Mouse (Mus musculus) brain, adult 2 months (tissue): Measurements from ENCODE around the gene Apbb1.

Experiments used
- DNase-seq: peaks from one replicate; pipeline ENCODE4 v3.0.0; 2011; ENCODE audit warnings: low read depth, low spot score

Apbb1 gene

DNA sequence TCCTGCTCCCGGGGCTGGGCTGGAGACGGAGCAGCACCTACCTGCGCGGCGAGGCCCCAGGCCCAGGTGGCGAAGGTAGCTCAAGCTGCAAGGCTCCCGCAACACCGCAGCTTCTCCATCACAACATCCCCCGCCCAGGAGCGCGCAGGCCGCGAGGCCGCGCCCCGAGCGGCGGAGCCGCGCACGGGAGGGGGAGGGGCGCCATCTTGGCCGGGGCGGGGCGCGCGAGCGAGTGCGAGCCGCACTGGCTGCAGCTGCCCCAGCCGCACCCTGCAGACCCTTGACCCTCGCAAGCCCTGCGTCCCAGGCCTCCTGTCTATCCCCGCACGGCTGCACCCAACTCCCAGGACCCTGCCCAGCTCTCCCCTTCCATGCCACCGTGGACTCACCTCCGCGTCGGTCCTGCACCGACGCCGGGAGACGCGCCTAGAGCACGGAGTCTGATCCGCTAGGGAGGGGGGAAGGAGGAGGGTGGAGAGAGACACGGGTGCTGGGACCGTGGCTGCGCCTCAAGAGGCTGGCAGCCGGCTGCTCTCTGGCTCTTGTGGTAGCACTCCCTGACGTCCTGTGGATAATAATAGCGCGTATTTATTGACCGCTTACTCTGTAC is at the start of gene Apbb1:
Gene Apbb1 (minus strand): TSS at position 560 of the 610 bp plus-strand sequence.
- DNase-seq: peak; percentile 96

DNA sequence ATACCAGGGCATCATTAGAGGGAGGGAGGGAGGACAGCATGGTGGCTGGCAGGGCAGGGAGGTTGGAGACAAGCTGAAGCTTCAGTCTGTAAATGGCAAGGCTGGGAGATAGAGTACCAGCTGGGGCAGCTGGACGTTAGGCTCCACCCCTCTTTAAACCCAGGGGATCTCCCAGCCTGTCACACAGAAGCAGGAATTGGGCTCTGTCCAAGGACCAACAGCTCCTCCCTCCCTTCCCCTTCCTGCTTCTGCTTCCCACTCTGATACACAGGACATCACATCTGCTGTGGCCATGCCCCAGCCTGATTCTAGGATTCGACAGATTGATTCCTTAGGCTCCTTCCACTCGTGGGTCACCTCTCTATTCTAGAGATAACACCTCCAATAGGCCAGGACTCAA is 47.2 kb upstream of the Apbb1 start:
- peak; percentile 94 for DNase-seq

DNA sequence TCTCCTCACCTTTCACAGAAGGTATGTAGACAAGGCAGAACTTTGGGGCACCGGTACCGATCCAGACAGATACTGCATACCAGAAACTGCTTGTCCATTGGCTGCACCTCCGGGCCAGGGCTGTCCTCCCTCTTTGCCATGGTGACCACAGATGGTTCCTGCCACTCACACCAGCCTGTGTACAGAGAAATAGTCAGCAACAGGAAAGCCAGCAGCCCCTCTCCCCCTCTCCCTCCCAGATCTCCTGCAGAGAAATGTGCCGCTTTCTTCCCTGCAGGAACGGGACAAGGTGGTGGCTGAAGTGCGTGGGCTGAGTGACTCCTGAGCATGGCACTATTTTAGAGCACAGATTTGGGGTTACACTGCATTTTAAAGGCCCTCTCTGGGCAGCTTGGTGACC is 43.9 kb upstream of the Apbb1 start:
- DNase-seq: peak; percentile 92

DNA sequence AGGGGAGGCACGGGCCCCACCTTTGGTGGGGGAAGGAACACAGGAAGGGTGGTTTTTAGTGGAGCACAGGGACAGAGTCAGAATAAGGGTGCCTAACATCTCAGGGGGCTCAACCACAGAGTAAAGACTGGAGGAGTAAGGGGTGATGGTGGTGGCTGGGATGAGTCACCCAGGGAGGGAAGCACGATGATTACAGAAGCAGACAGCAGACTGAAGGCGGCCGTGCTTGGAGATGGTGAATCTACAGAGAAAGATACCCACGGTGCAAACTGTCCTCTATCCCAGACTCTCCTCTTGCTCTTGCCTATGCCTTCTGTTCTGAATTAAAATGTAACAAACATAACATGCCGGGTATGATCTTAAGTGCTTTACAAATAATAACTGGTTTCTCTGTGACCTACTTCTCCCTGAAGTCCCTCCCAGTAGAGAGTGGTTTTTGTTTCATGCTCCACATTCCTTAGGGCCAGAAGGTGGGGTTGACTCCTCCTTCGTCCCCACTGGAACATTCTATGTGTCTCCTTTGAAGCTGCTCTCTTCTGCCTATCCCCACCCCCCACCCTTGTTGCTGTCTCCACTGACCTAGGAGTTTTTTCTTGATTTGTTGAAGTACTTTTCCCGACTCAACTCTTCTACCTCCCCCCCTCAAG is 40.3 kb upstream of the Apbb1 start:
- peak; percentile 65 for DNase-seq

DNA sequence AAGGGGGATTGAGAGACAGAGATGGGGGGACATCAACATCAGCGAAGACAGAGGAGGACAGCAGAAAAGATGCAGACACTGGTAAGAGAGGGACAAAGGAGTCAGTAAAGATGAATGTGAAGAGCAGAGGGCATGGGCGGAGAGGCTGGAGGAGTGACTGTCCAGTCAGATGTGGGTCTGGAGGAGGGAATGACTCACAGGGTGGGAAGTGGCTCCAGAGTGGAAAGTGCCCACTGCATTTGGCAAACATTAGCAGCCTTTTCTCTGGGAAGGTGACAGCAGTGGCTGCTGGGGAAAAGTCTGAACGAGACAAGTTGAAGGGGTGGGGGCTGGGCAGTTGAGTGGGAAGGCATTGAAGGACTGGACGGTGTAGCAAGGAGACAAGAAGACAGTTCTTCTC is 39.6 kb upstream of the Apbb1 start:
- peak; percentile 70 for DNase-seq

DNA sequence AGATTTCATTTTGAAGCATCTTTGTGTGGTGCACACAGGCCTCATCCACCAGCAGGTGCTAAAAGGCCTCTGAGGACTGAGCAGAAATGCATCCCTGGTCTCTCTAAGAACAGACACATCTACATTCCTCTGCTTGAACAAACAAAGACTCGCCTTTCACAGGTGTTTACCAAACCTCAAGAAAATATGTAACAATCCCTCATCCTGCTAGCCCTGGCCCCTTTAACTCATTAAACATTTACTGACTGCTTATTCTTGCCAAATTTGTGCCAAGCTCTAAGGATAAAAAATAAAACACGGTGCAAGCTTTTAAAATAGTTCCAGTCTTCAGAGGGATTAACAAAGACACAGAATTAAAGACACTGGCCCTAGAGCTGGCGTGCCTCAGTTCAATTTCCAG is 38.2 kb upstream of the Apbb1 start:
- no peak for DNase-seq

DNA sequence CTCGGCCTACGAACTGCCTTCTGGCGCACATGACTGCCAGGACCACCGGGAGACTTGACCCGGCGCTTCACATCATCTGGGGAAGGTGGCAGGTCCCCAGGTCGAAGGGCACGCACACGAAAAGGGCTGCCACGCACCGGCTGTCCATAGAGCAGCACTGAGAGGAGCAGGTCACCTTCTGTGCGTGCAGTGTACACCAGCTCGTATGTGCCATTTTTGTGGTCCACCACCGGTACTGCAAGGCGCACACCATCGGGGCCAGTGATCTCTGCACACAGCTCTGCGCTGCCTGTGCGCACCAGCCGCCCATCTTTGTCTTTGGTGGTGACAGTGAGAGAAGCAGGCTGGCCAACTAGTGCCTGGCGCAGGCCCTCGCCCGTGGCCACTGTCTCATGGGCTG is 36.4 kb upstream of the Apbb1 start:
- DNase-seq: no peak

DNA sequence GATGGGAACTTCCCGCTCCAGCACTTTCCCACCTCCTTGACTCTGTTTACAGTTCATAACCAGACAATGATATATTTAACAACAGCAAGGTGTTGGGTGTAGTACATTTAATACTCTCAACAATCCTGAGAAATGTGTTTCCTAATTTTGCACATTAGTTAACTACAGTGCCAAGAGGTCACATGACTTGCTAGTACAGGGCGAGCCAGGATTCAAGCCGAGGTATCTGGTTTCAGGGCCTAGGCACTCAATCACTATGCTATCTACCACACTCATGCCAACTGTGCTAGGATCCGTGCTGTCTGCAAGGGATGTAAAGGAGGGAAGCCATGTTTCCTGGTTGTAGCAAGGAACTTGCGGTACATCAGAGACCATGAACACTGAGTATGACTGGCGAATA is 35.1 kb upstream of the Apbb1 start:
- no peak for DNase-seq

DNA sequence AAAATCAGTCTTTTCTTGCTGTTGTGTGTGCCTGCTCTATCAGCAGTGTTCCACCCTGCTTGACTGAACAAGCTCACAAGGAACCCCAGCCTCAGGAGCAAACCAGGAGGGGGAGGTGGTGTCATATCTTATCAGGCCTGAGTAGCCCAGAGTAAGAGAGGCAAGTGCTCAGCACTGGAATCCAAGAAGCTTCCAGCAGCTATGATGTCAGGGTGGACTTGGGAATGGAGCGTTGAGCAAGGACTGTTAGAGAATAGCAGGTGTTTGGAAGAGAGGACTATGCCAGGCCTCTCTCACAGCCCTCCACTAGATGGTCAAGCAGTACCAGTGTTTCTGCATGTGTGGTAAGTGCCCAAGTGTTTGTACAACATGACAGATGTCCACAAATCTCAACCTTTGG is 34.3 kb upstream of the Apbb1 start:
- no peak for DNase-seq

DNA sequence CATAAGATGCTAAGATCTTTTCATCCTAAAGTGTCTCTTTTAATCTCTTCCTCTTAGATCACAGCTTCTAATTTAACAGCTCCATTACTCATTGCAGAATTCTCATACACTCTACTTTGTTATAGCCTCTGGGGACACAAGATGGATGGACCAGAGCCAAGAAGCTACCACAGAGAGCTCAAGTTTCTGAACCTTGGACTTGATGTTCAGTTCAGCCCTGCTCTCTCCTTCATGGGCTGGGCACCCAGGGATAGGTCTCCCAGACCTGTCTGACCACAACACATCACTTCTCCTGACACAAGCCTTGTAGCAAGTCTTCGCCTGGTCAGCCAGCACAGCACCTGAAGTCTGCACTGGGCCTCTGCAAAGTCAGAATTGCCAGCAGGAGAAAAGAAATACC is 32.9 kb upstream of the Apbb1 start:
- DNase-seq: no peak

DNA sequence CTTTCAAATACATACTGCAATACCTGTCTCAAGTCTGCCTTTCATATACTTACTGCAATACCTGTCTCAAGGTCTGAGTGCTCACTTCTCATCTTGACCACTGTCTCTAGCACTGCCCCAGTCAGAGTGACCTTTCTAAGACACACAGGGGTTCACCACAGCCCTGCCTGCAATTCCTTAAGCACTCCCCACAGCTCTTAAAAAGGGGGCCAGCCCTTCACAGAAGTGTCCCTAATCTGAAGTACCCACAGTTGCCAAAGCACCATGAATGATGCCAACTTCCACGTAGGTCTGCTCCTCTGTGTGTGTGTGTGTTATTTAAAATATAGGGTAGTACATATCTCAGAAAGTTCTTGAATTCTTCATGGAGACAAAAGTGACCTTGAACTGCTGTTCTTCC is 30.3 kb upstream of the Apbb1 start:
- no peak for DNase-seq

DNA sequence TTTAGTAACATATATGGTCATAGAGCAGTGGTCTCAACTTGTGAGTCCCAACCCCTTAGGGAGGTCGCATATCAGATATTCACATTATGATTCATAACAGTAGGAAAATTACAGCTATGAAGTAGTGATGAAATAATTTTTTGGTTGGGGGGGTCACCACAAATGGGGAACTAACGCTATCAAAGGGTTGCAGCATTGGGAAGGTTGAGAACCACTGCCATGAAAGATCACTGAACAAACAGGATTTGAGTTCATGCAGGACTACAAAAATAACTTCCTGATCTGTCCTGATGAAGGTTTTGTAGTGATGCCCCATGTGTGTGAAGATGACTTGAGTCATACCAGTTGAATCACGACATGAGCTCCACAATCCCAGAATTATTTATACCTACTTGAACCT is 27.0 kb upstream of the Apbb1 start:
- no peak for DNase-seq

DNA sequence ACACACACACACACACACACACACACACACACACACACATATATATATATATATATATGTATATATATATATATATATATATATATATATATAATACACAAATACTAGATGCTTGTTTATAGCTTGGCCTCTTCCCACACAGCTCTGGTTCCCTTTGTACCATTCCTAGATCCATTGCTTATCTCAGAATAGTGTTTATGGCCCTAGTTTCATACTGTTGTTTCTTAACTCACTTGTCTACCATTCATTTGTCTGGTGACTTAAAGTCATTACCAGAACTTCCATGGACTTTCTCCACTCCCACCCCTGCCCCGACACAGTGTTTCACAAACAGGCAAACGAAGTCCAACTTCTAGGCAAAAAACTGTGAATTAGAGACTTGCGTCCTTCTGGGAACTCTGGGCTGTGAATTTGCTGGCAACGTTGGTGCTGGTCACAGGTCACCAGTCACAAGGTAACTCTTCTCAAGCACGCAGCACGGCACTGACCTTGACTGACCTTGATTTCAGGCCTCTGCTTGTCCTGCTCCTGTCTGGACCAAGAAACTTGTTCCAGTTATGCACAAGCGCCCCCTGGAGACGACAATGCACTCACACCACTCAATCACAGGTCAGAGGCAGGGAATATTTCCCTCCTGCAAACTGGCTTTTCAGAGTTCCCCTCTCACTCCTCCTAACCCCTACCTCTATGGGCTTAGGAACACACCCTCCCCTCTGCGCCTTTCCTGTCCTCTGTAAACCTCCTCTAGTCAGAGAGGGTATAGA is 21.6 kb upstream of the Apbb1 start:
- DNase-seq: peak; percentile 87

DNA sequence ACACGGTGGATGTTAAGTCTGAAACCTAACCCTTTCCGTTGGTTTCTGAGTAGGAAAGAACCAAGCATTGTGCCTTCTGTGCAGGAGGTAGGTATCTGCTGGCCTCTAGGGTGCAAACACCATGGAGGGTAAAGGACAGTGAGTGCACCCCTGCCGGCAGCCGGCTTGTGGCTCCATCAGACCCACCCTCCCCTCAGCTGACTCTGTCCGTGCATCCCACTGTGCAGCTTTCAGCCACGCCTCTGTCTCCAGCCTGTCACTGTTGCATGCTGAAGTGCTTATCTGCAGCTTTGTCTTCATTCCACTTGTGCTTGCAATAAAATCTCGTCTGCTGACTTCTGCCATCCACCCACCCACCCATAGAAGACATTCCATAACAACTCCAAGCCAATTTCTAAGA is 8.6 kb upstream of the Apbb1 start:
- no peak for DNase-seq

DNA sequence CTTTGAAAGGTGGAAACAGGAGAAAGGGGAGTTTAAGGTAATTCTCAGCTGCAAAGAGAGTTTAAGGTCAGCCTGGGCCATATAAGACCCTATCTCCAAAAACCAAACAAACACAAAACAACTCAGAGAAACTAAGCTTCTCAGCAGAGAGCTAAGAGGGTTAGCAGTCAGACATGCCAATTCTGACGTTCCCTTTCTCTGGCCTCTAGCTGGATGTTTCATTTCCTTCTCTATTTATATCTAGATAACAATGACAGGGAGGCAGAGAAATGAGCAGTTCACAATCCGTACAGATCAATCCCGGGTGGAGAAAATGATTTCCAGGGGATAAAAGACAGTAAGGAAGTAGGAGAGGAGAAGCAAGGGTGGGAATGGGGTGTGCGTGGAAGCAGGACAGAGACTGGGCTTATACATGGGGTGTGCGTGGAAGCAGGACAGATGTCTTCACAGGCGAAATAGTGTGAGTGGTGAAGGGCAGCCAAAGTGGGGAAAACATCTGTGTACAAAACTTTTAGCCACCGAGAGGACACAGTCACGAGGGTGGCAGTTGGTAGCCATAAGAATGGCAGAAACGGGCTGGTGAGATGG is 7.0 kb upstream of the Apbb1 start:
- no peak for DNase-seq

DNA sequence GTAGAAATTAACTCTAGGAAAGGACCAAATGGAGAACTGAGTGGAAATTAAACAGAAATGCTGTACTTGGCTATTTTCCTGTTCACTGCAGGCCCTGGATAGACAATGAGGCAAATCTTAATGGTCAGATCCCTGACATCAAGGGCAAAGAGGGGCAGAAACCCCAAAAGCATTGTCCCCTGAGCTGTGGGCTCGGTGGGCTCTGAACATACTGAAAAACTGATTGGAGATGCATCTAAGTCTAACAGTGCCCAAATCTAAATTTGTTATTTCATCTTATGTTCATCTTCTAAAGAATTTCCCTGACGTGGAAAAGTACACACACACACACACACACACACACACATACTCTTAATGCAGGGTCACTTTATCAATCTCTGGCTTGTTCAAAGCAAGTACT is 506 bp upstream of the Apbb1 start:
- DNase-seq: no peak

DNA sequence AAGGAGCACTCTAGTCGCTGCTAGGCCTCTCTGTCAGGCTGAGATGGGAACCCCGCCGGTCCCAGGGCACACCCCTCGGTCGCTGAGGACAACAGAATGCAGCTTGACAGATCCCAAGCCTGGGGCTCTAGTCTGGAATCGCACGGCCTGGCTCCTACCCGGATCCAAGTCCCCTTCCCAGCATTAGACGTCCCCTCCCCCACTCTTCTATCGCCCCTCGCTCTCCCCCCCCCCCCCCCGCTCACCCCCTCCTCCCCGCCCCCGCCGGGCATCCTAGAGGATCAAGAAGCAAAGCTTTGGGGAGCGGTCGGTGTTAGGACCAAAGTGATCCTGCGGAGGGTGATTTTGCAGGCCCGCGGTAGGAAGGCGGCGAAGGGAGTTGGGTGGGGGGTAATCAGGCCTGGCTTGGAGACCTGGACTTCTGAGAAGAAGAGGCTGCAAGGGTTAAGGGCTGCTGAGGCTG is 795 bp downstream of the Apbb1 start:
- peak; percentile 61 for DNase-seq

DNA sequence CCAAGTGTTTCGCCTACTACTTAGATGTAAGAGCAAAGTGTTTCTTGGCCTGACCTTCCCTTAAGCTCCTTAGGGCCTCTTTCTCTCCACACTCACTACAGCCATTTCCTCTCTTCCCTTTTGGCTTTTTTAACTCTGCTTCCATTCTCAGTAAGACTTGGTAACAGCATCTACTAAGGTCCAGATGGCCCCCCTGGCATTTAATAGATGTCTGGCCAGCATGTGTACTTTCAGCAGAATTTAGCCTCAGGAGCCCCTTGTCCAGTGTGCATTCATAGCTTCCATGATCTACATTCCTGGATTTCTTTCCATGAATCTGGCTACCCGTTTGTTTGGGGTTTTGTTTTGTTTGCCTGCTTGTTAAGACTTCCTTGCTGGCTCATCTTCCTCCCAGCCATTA is 3.0 kb downstream of the Apbb1 start:
- peak; percentile 79 for DNase-seq

DNA sequence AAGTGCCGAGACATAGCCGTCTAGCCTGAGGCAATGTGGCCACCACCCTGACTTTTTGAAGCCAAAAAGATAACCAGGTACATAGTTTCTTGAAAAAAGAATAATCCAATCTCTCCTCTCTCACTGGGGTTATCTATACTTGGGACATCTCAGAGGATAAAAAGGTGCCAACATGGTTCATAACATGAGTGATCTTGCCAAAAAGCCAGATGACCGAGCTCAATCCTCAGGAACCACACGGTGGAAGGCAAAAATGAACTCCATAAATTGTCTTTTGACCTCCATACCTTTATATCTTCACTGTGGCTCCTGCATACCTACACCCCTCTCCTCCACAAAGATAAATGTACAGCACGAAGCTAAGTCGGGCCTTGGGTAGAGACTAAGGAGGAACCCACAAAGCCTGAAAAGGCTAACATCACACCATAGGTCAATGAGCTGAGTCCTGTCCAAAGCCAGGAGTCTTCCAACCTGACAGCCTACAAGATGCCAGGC is 4.0 kb downstream of the Apbb1 start:
- peak; percentile 75 for DNase-seq

DNA sequence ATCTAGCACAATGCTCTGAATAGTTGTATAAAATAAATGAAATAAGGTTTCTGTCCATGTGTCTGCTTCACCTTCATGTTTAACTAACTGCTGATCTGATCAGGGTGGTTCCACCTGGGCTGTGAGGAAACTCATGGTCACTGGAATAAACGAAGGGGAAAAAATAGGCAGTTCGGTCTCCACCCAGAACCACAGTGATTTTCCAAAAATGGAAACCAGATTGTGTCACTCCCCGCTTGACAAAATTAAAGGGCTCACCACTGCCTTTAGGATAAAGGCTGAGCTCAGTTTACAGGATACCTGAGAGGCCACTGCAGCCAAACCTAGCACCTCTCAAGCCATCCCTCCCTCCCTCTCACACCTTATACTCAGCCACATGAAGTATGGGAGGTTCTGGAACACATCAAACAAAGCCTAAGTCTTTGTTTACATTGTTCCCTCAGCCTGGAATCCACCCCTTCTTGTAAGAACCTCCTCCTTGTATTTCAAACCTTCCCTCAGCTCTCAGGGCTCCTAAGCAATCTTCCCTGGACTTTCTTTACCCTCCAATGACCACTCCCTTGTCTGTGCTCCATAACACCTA is 5.2 kb downstream of the Apbb1 start:
- DNase-seq: peak; percentile 69

DNA sequence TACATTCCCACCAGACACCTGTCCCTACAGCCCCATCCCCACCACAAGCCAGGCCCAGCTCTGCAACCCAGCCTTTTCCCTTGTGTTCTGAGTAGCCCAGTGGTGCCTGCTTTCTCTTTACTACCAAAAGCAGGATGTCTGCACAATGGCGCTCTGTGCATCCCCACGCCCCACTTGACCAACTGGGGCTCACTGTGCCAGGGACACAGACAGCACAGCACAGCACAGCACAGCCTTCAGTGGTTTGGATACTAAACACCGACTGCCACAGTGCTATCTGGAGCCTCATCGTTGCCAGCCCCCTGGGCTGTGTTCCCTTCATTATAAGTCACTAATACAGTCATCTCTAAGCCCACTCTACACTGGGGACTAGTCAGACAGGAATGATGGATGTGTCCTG is 6.9 kb downstream of the Apbb1 start:
- peak; percentile 75 for DNase-seq

DNA sequence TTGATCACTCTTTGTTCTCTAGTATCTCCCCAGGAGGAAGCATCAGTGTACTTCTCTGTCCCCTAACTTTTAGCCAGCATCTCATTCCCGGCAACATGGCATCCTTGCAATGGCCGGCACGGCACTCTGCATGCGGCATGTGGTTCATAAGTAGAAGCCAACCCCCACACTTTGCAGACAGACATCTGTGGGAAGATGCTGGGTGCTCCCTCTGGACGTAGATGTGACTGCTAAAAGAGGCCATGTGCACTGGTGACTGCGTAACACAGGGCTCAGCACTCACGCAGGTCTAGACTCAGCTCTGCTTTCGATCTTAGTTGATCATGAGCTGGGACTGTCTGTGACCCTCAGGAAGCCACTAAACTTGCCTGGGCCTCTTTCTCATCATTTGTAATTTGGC is 8.5 kb downstream of the Apbb1 start:
- DNase-seq: peak; percentile 79
